Mouse (Mus musculus): ENCODE data around the gene Ube2e1. TPM values are rescaled to one million over a fixed set of nuclear protein-coding genes. Genes with fewer than 3 reads are reported as not detected.
A peak's percentile ranks its signal among the peaks of the same experiment; 100 is the strongest.
"Not testable (repeated sequence)": the region's sequence is repeated elsewhere in the genome, so short reads cannot be mapped to it uniquely, and the experiment has no call there.

Gene Ube2e1
- polyA plus RNA-seq, 1 experiment from 2014 or later, result 107 TPM

DNA sequence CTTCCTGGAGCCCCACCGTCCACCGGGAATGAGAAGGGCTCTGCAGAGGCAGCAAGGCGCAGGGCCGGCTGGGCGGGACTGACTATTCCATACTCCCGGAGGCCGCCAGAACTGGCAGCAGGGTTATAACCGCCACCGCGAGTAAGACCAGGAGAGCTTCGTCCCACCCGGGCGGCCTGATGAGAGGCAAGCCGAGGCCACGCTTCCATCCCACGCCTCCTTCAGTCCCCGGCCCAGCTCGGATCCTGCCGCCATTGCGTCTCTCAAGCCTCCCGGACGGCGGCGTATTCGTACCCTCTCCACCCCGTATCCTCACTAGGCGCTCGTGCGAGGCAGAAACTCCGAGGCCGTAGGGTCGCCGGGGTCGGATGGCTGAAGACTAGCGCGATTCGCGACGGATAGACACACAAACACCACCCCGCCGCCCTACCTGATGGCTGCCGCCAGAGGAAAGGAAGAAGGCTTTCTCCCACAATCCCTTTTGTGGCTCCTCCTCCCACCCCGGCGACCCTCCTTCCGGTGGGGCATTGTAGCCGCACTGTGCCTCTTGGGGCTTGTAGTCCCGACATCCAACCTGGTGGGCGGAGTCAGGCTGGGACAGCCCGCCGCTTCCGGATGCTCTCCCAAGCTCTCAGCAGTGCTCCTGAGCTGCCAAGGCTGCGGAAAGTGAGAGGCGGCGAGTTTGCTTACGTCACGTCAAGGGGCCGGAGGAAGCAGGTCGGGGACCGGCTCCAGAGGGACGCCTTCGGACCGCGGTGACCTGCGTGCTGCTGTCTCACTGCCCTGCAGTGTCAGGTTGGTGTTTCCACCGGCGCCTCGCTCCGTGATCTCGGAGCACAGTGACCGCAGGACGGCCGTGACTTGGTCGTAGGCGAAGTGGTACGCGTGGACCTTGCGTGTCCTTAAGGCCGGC lies 60.9 kb downstream of the Ube2e1 start, which contains the start of the genes Nkiras1 and Rpl15:
Nkiras1 (plus strand) TSS at position 608 of the 913 bp plus-strand sequence.
Rpl15 (minus strand) TSS at position 863 of the 913 bp plus-strand sequence.
- no peaks in the 10 kb centered on the region for H3K4me1 ChIP-seq
- peak within 1 kb of the TSS; percentile 98 for H3K27ac ChIP-seq
- peaks cover 32% of the 10 kb centered on the region for H3K36me3 ChIP-seq
- under 1% methylated on average over 78 of the region's 78 CpGs for WGBS
- H3K27me3 ChIP-seq (ENCODE audit: insufficient read depth, poor library complexity, severe bottlenecking), result no peaks in the 10 kb centered on the region
- H3K9me3 ChIP-seq, result no peaks in the 10 kb centered on the region
- DNase-seq (ENCODE audit: low spot score), result peak; percentile 100
- H3K4me3 ChIP-seq, result peak within 1 kb of the TSS; percentile 89

- H3K9me3 ChIP-seq; H3K4me1 ChIP-seq; DNase-seq (ENCODE audit: low spot score); H3K27me3 ChIP-seq (ENCODE audit: insufficient read depth, poor library complexity, severe bottlenecking): not testable (repeated sequence)
- Histone ChIP-seq H3K4me3 (peak overlapping the region; percentile 89), H3K36me3 (peaks cover 29% of the 10 kb centered on the region), H3K27ac (peak overlapping the region; percentile 98)
- under 1% methylated on average over 24 of the region's 24 CpGs for WGBS
Observed at GRCm38 (mm10) chr14:18269947-18270528, 61.6 kb downstream of the Ube2e1 start.

GRCm38 (mm10) chr14:18263427-18263826 lies 68.2 kb downstream of the Ube2e1 start:
- Histone ChIP-seq H3K36me3 (peaks cover 29% of the 10 kb centered on the region), H3K4me3 (no peak overlapping the region), H3K27me3 (ENCODE audit: insufficient read depth, poor library complexity, severe bottlenecking) (no peaks in the 10 kb centered on the region), H3K9me3 (no peaks in the 10 kb centered on the region), H3K27ac (no peak overlapping the region), H3K4me1 (no peaks in the 10 kb centered on the region)
- DNase-seq (ENCODE audit: low spot score), result no peak
- 64% methylated on average over 4 of the region's 4 CpGs for WGBS

DNA sequence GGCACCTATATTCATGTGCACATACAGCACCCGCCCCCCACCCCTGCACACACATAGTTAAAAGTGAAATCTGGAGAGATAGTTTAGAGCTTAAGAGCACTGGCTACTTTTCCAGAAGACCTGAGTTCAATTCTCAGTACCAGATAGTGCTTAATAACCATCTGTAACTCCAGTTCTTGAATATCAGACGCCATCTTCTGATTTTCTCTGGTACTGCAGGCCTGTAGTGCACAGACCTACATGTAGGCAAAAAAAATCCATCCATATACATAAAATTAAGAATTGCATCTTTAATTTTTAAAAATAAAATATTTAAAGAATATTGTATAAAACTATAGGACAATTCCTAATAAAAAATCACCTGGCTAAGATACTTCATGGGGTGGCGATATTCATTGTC lies 70.5 kb downstream of the Ube2e1 start:
- DNase-seq (ENCODE audit: low spot score), result no peak
- Histone ChIP-seq H3K36me3 (peaks cover 10% of the 10 kb centered on the region; the same call in 1 of the 2 replicates), H3K4me3 (no peak overlapping the region), H3K4me1 (no peaks in the 10 kb centered on the region), H3K27me3 (ENCODE audit: insufficient read depth, poor library complexity, severe bottlenecking) (no peaks in the 10 kb centered on the region), H3K27ac (no peak overlapping the region), H3K9me3 (no peaks in the 10 kb centered on the region)
- WGBS, result 82% methylated on average over 3 of the region's 3 CpGs

DNA sequence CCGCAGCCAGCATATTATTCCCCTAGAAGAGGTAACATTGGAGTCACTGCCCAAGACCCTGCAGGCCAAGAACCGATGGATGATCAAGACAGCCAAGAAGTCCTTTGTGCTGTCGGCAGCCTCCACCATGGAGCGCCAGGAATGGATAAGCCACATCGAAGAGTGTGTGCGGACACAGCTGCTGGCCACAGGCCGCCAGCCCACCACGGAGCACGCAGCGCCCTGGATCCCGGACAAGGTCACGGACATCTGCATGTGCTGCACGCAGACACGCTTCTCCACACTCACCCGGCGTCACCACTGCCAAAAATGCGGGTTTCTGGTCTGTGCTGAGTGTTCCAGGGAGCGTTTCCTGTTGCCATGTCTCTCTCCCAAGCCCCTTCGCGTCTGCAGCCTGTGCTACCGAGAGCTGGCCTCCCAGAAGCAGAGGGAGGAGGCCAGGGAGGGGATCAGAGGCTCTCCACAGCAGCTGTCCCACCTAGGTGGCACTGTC lies 89.0 kb downstream of the Ube2e1 start:
- Histone ChIP-seq H3K27me3 (ENCODE audit: insufficient read depth, poor library complexity, severe bottlenecking) (no peaks in the 10 kb centered on the region), H3K36me3 (no peaks in the 10 kb centered on the region), H3K9me3 (no peaks in the 10 kb centered on the region), H3K27ac (no peak overlapping the region), H3K4me1 (no peaks in the 10 kb centered on the region), H3K4me3 (no peak overlapping the region)
- no peak for DNase-seq (ENCODE audit: low spot score)
- WGBS, result 84% methylated on average over 21 of the region's 21 CpGs

DNA sequence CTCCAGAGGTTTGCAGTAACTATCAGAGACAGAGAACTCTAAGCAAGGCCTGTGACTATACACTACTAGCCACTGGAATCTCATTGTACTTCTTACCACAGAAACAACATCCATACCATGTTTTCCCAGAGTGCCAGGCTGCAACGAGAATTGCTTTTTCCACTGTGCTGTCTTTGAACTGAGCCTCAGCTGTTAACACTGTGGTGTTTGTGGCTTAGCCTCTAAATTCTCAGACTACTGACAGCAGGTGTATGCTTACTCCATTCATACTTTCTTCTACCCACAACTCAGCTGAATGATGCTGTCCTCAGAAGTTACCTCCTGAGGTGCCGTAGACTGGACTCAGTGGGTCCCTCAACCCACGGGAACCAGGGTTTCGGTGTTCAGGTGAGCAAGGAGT lies 89.9 kb downstream of the Ube2e1 start:
- no peak overlapping the region for H3K27ac ChIP-seq
- DNase-seq (ENCODE audit: low spot score), result no peak
- H3K4me1 ChIP-seq, result no peaks in the 10 kb centered on the region
- no peaks in the 10 kb centered on the region for H3K9me3 ChIP-seq
- H3K27me3 ChIP-seq (ENCODE audit: insufficient read depth, poor library complexity, severe bottlenecking), result no peaks in the 10 kb centered on the region
- no peaks in the 10 kb centered on the region for H3K36me3 ChIP-seq
- H3K4me3 ChIP-seq, result no peak overlapping the region
- 86% methylated on average over 4 of the region's 4 CpGs for WGBS

GRCm38 (mm10) chr14:18240132-18240531 lies 91.5 kb downstream of the Ube2e1 start:
- Histone ChIP-seq H3K9me3 (no peaks in the 10 kb centered on the region), H3K4me1 (0 out of 2 replicates have a peak, but pooled peaks cover 1% of the 10 kb centered on the region), H3K27me3 (ENCODE audit: insufficient read depth, poor library complexity, severe bottlenecking) (no peaks in the 10 kb centered on the region), H3K4me3 (no peak overlapping the region), H3K36me3 (no peaks in the 10 kb centered on the region), H3K27ac (no peak overlapping the region)
- WGBS, result 61% methylated on average over 7 of the region's 7 CpGs
- DNase-seq (ENCODE audit: low spot score), result no peak

DNA sequence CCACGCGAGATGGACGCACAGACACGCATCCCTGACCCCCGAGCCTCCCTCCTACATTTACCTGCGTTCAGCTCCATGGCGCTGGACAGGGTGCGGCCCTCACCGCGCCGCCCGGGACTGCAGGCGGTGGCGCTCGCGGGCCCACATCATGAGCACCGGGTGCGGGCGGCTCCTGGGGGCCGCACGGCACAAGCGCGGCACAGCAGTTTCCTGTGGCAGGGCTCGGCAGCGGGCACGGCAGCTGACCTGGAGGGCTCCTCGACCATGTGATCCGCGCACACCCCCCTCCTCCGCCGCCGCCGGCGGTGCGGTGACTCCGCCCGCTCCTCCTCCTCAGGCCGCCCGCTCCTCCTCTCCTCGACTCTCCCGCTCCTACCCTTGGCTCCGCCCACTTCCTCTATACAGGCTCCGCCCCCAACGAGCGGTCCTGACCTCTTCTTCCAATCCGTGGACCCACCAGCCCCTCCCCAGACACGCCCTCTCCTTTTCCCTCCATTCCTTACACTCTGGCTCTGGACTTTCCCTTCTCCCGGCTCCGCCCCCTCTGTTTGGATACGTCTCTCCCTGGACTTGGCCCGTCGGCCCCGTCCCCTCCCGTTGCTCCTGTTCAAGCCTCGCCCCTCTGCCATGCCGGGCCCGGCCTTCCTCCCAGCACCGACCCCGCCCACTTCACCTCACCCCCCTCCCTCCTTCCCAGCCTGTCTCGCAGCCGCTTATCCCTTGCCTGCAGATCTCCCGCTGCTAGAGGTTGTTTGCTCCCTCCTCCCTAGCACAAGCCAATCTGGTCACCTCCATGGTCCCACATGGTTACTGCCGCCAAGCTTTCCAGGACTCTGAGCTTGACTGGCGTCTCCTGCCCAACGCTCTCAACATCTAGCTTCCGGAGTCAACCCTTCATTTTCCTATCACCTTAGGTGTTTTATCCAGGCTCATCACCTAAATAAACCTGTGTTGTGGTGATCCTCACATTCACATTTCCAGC lies 92.6 kb downstream of the Ube2e1 start, which contains the start of gene Nr1d2:
Nr1d2 (minus strand) TSS at position 378 of the 982 bp plus-strand sequence.
- no peaks in the 10 kb centered on the region for H3K9me3 ChIP-seq
- no peaks in the 10 kb centered on the region for H3K27me3 ChIP-seq (ENCODE audit: insufficient read depth, poor library complexity, severe bottlenecking)
- H3K27ac ChIP-seq, result peak within 1 kb of the TSS; percentile 90
- peaks cover 12% of the 10 kb centered on the region; the same call in 1 of the 2 replicates for H3K4me1 ChIP-seq
- H3K4me3 ChIP-seq, result peak within 1 kb of the TSS; percentile 83
- WGBS, result under 1% methylated on average over 62 of the region's 66 CpGs
- H3K36me3 ChIP-seq, result no peaks in the 10 kb centered on the region
- peak; percentile 100 for DNase-seq (ENCODE audit: low spot score)

DNA sequence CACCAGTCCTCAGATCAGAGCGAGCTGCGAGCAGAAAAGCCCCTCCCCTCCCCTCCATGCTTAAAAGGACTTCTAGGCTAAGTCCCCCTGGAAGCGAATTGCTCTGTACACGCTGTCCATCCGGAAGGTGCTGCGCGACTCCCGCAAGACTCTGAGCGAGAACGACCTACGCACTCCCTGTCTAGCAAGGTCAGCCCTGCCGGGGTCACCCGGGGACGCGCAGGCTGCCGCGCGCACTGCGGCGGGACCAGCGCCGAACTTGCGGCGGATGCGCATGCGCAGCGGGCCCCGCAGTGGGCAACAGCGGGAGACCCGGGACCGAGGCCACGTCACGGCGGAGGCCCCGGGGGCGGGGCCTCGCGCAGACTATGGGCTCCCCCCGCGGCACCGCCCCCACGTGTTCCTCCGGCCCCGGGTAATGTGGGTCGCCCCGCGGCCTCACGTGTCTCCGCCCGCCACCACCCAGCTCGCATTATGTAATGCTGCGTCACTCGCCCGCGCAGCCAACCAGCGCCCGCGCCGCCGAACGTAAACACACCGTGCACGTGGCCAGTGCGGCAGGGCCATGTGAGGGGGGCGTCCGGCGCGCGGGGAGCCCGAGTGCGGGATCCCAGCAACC lies 93.4 kb downstream of the Ube2e1 start:
- Histone ChIP-seq H3K36me3 (no peaks in the 10 kb centered on the region), H3K9me3 (no peaks in the 10 kb centered on the region), H3K27ac (peak overlapping the region; percentile 90), H3K27me3 (ENCODE audit: insufficient read depth, poor library complexity, severe bottlenecking) (no peaks in the 10 kb centered on the region), H3K4me1 (peaks cover 13% of the 10 kb centered on the region; the same call in 1 of the 2 replicates), H3K4me3 (peak overlapping the region; percentile 83)
- under 1% methylated on average over 68 of the region's 71 CpGs for WGBS
- peak; percentile 96 for DNase-seq (ENCODE audit: low spot score)

- no peaks in the 10 kb centered on the region for H3K36me3 ChIP-seq
- H3K9me3 ChIP-seq, result no peaks in the 10 kb centered on the region
- DNase-seq (ENCODE audit: low spot score), result no peak
- no peaks in the 10 kb centered on the region for H3K27me3 ChIP-seq (ENCODE audit: insufficient read depth, poor library complexity, severe bottlenecking)
- peak overlapping the region; percentile 90; the same call in 1 of the 2 replicates for H3K27ac ChIP-seq
- 74% methylated on average over 4 of the region's 4 CpGs for WGBS
- H3K4me3 ChIP-seq, result peak overlapping the region; percentile 83
- peaks cover 18% of the 10 kb centered on the region; the same call in 1 of the 2 replicates for H3K4me1 ChIP-seq
Observed at GRCm38 (mm10) chr14:18237381-18237780, 94.3 kb downstream of the Ube2e1 start.

- H3K27me3 ChIP-seq (ENCODE audit: insufficient read depth, poor library complexity, severe bottlenecking); DNase-seq (ENCODE audit: low spot score); H3K9me3 ChIP-seq; H3K4me3 ChIP-seq; H3K36me3 ChIP-seq; H3K27ac ChIP-seq: not testable (repeated sequence)
- WGBS, result 96% methylated on average over 2 of the region's 2 CpGs
- peaks cover 18% of the 10 kb centered on the region; the same call in 1 of the 2 replicates for H3K4me1 ChIP-seq
Observed at GRCm38 (mm10) chr14:18236496-18237235, 95.0 kb downstream of the Ube2e1 start.

Measured in heart, embryonic 10.5 days (tissue).